ENCODE assay signal across 8 mouse cellular contexts in the genomic region with DNA sequence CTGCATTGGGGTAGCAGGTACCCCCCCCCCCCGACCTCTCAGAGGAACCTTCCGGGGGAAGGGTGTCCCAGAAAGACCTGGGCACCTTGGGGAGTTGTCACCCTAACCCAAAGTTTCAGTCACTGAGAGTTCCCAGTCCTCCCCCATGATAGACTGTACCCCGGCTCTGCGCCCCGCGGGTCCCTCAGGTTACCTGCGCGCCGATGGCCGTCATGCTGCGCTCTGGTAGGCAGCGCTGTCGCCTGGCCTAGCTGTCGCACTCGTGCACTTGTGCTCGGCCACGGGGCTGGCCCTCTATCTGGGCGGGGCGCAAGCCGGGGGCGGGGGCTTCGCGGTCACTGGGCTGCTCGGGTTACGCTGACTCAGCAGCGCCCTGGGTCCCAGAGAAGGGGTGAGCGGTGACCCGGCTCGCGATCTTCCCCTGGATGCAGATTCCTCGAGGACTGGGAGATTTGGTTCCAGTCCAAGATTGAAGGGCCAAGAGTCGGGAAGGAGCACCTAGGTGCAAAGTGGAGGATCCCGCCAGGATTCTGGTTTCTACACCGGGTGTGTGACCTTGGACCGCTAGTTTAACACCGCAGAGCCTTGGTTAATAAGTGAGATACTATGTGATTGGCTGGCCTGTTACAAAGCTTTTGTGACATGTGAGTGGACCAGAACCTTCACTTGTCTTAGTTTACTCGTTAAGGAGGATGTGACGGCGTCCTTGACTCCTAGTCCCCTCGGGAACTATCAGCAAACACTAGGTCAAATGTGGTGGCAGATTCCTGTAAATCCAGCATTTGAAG. TPM values are rescaled to one million over a fixed set of nuclear protein-coding genes. Genes with fewer than 3 reads are reported as not detected.
A peak's percentile ranks its signal among the peaks of the same experiment; 100 is the strongest.
DNase-seq lines count a peak whose midpoint lies in the region; ATAC-seq and TF ChIP-seq lines count a peak whose summit lies in the region.

A gene (minus strand): TSS at position 556 of the 788 bp plus-strand sequence.

- peak within 1 kb of the TSS; percentile 19; the same call in 1 of the 2 replicates for H3K27ac ChIP-seq in layer of hippocampus, adult 2 months
- H3K27ac ChIP-seq in forebrain, embryonic 11.5 days (ENCODE audit: low read depth, low read length): no peak within 1 kb of the TSS

- H3K4me3 ChIP-seq in layer of hippocampus, adult 2 months: peak within 1 kb of the TSS; percentile 49
- peak within 1 kb of the TSS; percentile 33 for H3K4me3 ChIP-seq in forebrain, embryonic 11.5 days (ENCODE audit: low read depth, low read length)
- peak within 1 kb of the TSS; percentile 90 for H3K4me3 ChIP-seq in megakaryocyte, embryonic 14.5 days (replicated peaks)

- TF ChIP-seq CTCF in layer of hippocampus, adult 2 months (conservative IDR thresholded peaks at IDR 0.05): no peak

- H3K27me3 ChIP-seq in forebrain, embryonic 11.5 days (ENCODE audit: control insufficient read depth, insufficient read depth, low read length): peaks cover 11% of the 10 kb centered on the region
- peaks cover 73% of the 10 kb centered on the region for H3K27me3 ChIP-seq in megakaryocyte, embryonic 14.5 days (replicated peaks)

- peaks cover 5% of the 10 kb centered on the region; the same call in 1 of the 2 replicates for H3K4me1 ChIP-seq in forebrain, embryonic 11.5 days (replicated peaks; ENCODE audit: control insufficient read depth, insufficient read depth, low read length)
- H3K4me1 ChIP-seq in megakaryocyte, embryonic 14.5 days: peaks cover 37% of the 10 kb centered on the region

- H3K4me2 ChIP-seq in forebrain, embryonic 11.5 days (ENCODE audit: low read depth, low read length, severe bottlenecking): peak within 1 kb of the TSS; percentile 90

- peak; percentile 75 for ATAC-seq in forebrain, embryonic 11.5 days (replicated peaks; ENCODE audit: low FRiP score)

- 1% methylated on average over 40 of the region's 40 CpGs for WGBS in forebrain, embryonic 11.5 days

- intact Hi-C loops in heart, postnatal 10 days (cut with DNase I): no loop called here

- no peaks in the 10 kb centered on the region for H3K9me3 ChIP-seq in forebrain, embryonic 11.5 days (ENCODE audit: control insufficient read depth, low read length)
- no peaks in the 10 kb centered on the region for H3K9me3 ChIP-seq in megakaryocyte, embryonic 14.5 days

- peak within 1 kb of the TSS; percentile 29 for H3K9ac ChIP-seq in forebrain, embryonic 11.5 days (ENCODE audit: low read length)

- H3K36me3 ChIP-seq in forebrain, embryonic 11.5 days (ENCODE audit: control insufficient read depth, insufficient read depth, low read length): no peaks in the 10 kb centered on the region
- no peaks in the 10 kb centered on the region for H3K36me3 ChIP-seq in megakaryocyte, embryonic 14.5 days (replicated peaks; ENCODE audit: low read length)

- DNase-seq in layer of hippocampus, adult 2 months (ENCODE audit: low spot score in 2 of 2): peak in 1 of 2 experiments; percentile 20
- no peak for DNase-seq in layer of hippocampus, postnatal 25 days (ENCODE audit: extremely low spot score in 1 of 2, low spot score in 1 of 2)
- peak; percentile 90 to 94 for DNase-seq in adrenal gland, postnatal 36 days
- peak; percentile 87 for DNase-seq in forebrain, embryonic 11.5 days (ENCODE audit: low spot score)
- peak; percentile 78 to 81 for DNase-seq in heart, postnatal 10 days
- DNase-seq in kidney, postnatal 36 days: peak; percentile 95 to 96
- peak; percentile 54 for DNase-seq in skeletal muscle tissue, adult 2 months (ENCODE audit: low read depth, low spot score)

RNA-seq across cellular contexts. Expression of the gene that starts here (rescaled TPM):
- total RNA-seq in layer of hippocampus, adult 2 months (2021): 1 to 10 TPM; 1.1 to 1.4 TPM
- total RNA-seq in layer of hippocampus, postnatal 25 days (2021): 1 to 10 TPM in 1 of 2 experiments, under 1 TPM in 1; 0.94 to 1.1 TPM
- 10 to 100 TPM in 1 of 2 experiments, 1 to 10 TPM in 1; 9.5 to 14.5 TPM for total RNA-seq in adrenal gland, postnatal 36 days (2021)
- polyA plus RNA-seq in forebrain, embryonic 11.5 days (2014; fragmentation: Nextera tagmentation; extraction: Ambion mirVana): 5.3 and 6.9 TPM in 2 replicates
- total RNA-seq in heart, postnatal 10 days (2021): 1 to 10 TPM; 4.2 to 6.2 TPM
- 4.5 and 4.6 TPM in 2 replicates for polyA plus RNA-seq in megakaryocyte, embryonic 14.5 days (2012; ENCODE audit: insufficient read depth, low replicate concordance)

Comparison
In these comparisons a context has a peak if more than half of its experiments do, and no peak if none do; other contexts are left out.
1. DNase-seq: peak in adrenal gland, postnatal 36 days (2 of 2), forebrain, embryonic 11.5 days (single experiment), heart, postnatal 10 days (2 of 2), kidney, postnatal 36 days (2 of 2) and skeletal muscle tissue, adult 2 months (single experiment); none in layer of hippocampus, postnatal 25 days (0 of 2).
2. H3K4me3 ChIP-seq: peak in every context shown above with its lines; median percentile 90 in megakaryocyte, embryonic 14.5 days; 49 in layer of hippocampus, adult 2 months; 33 in forebrain, embryonic 11.5 days.